Mouse (Mus musculus) ovary, adult 10 weeks (tissue): ENCODE data around the gene Alox12b. TPM values are rescaled to one million over a fixed set of nuclear protein-coding genes. Genes with fewer than 3 reads are reported as not detected.

Experiments used
- polyA plus RNA-seq: library from polyadenylated mRNA; stranded (reverse); fragments of 350-450 nt; fragmentation: Illumina TruSeq; extraction: RNeasy Lipid Tissue Mini Kit (QIAGEN cat#74804); gene quantifications from one replicate; pipeline ENCODE4 v1.2.3, GENCODE M21; 2014

The Alox12b gene
- not detected for polyA plus RNA-seq

DNA sequence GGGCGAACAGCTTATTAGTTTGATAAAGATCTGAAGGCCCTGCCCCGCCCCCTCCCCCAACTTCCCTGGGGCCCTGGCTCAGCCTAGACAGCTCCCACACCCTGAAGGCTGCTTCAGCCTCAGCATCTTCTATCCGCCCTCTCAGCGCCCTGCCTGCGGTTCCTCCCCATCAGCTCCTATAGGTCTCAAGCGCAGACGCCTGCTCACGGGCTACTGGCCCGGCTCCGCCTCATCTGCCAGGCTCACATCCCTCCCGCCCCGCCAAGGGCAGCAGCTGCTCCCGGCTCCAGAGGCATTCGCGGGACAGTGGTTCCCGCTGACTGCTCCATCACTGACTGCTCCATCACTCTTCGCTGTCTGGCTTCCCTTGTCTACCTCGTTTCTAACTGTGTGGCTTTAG is at the start of gene Alox12b:
Gene Alox12b (plus strand): TSS at position 190 of the 400 bp plus-strand sequence.

DNA sequence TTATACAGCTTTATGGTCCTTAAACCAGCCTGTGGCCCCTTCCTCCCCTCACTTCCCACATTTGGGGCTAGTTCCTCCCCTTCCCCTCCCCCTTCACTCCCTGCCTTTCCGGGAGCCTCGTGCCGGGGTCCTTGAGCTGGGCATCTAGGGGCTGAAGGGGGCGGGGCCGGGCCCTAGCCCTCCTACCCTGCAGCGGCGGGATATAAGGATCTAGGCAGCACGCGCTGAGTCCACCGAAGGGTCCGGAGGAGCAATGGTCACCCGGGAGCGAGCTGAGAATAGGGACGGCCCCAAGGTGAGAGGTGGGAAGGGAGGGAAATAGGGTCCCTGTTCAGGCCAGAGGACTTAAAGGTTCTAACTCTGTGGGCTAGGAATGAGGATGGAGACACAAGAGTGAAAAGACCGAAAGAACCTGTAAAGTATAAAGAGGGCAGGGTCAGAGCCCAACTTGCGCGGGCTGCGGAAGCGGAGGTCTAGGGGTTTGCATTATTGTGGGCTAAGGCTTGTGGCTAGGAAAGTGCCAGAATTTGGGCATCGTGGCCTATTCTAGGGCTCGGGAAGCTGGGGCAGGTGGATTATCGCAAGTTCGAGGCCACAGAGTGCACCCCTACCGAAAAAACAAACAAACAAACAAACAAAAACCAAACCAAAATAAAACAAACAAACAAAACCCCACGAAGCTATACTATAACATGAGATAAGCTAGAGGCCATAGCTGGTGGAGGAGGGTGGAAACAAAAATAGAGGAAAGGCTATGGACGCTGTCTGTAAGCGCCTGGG is 36.4 kb upstream of the Alox12b start, which contains the start of gene Hes7:
Gene Hes7 (plus strand): TSS at position 184 of the 780 bp plus-strand sequence.

DNA sequence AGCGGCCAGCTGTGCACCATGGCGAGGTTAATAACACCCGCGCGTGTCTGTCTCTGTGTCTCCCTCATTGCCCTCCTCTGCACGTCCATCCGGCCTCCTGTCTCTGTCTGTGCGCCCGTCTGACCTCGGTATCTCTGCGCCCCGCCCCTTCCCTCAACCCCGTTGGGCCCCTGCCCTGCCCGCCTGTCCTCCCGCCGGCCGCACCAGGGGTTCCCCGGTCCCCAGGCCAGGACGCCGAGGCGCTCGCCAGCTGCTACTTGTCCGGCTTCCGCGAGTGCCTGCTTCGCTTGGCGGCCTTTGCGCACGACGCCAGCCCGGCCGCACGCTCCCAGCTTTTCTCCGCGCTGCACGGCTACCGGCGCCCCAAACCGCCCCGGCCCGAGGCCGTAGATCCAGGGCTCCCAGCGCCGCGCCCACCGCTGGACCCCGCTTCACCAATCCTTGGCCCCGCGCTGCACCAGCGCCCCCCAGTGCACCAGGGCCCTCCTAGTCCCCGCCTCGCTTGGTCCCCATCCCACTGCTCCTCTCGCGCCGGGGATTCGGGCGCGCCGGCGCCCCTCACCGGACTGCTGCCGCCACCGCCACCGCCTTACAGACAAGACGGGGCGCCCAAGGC is 34.3 kb upstream of the Alox12b start, which contains the start of gene 9130213A22Rik:
Gene 9130213A22Rik (minus strand): TSS at position 254 of the 616 bp plus-strand sequence.

DNA sequence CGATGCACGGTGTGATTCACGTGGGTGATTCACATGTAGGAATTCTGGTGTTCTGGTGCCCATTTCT is 31.1 kb upstream of the Alox12b start, which contains the start of gene Aloxe3:
Gene Aloxe3 (plus strand): TSS at position 45 of the 67 bp plus-strand sequence.

DNA sequence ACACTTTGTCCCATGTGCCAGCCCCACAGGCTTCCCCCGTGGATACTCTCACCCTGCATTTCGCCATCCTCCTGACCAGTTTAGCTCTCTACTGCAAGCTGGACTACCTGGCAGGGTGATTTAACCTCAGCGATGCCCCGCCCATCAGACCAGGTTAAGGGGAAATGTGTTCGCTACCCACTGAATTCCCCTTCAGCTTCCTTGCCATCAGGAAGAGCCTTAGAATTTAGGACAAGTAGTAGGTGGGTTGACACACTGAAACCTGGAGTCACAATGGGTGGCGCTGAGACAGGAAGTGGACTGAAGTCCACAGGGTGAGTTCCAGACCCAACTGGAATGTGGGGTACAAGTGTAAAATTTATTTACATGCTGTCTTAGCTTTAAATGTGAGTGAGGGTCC is 41.0 kb downstream of the Alox12b start, which contains the start of gene Alox8:
Gene Alox8 (minus strand): TSS at position 101 of the 400 bp plus-strand sequence.

Other genes with a start within 250 kb of the Alox12b start
- gene Odf4, start 229.9 kb upstream of the Alox12b start, polyA plus RNA-seq = not detected
- 2.1 TPM for gene Arhgef15, start 199.5 kb upstream of the Alox12b start, polyA plus RNA-seq
- gene Slc25a35, start 188.9 kb upstream of the Alox12b start, polyA plus RNA-seq = 60.6 TPM
- 5.8 TPM for gene Rangrf, start 181.8 kb upstream of the Alox12b start, polyA plus RNA-seq
- 12.1 TPM for gene Pfas, start 148.5 kb upstream of the Alox12b start, polyA plus RNA-seq
- gene Ctc1, start 141.1 kb upstream of the Alox12b start, polyA plus RNA-seq = 12.8 TPM
- gene Aurkb, start 111.3 kb upstream of the Alox12b start, polyA plus RNA-seq = 9.7 TPM
- gene Borcs6, start 97.3 kb upstream of the Alox12b start, polyA plus RNA-seq = 3.1 TPM
- gene Tmem107, start 86.2 kb upstream of the Alox12b start, polyA plus RNA-seq = 6.7 TPM
- gene Vamp2, start 68.5 kb upstream of the Alox12b start, polyA plus RNA-seq = 63.5 TPM
- 0.29 TPM for gene Per1, start 61.8 kb upstream of the Alox12b start, polyA plus RNA-seq
- gene Hes7, start 36.6 kb upstream of the Alox12b start, polyA plus RNA-seq = not detected
- gene 9130213A22Rik, start 34.4 kb upstream of the Alox12b start, polyA plus RNA-seq = not detected
- not detected for gene Aloxe3, start 31.1 kb upstream of the Alox12b start, polyA plus RNA-seq
- not detected for gene Alox8, start 40.9 kb downstream of the Alox12b start, polyA plus RNA-seq
- 0.97 TPM for gene Gucy2e, start 80.0 kb downstream of the Alox12b start, polyA plus RNA-seq
- 2.4 TPM for gene Cntrob, start 166.8 kb downstream of the Alox12b start, polyA plus RNA-seq
- gene Trappc1, start 167.0 kb downstream of the Alox12b start, polyA plus RNA-seq = 40.0 TPM
- 6.8 TPM for gene Kcnab3, start 169.3 kb downstream of the Alox12b start, polyA plus RNA-seq
- gene Rnf227, start 183.5 kb downstream of the Alox12b start, polyA plus RNA-seq = 15.5 TPM
- 13.1 TPM for gene Chd3, start 212.4 kb downstream of the Alox12b start, polyA plus RNA-seq
- gene Naa38, start 238.5 kb downstream of the Alox12b start, polyA plus RNA-seq = 3.6 TPM
- gene Cyb5d1, start 238.6 kb downstream of the Alox12b start, polyA plus RNA-seq = 42.1 TPM
- 0.88 TPM for gene Tmem88, start 241.2 kb downstream of the Alox12b start, polyA plus RNA-seq